Mouse (Mus musculus) MEL (cell line): ENCODE data around the gene Pianp. TPM values are rescaled to one million over a fixed set of nuclear protein-coding genes. Genes with fewer than 3 reads are reported as not detected.

ENCODE experiments used
- DNase-seq: peaks from one replicate; pipeline ENCODE4 v3.0.0; 2011; ENCODE audit warnings: low read depth, low spot score
- H3K27ac ChIP-seq: 2 replicates; pipeline ENCODE4 v1.5.1; 2012; ENCODE audit warnings: low read depth, mild to moderate bottlenecking, control low read depth, low read length, moderate library complexity; ENCODE audit not compliant: control insufficient read depth
- H3K27me3 ChIP-seq, 2 experiments: fragments of 150-350 bp in 1 of 2; sonication (generic) in 1 of 2; 2 replicates each; pipeline ENCODE4 v1.6.1; 2012; ENCODE audit warnings: low read length in 2 of 2, mild to moderate bottlenecking in 2 of 2, improper control_type of control experiment in 1 of 2, moderate library complexity in 1 of 2; ENCODE audit not compliant: insufficient read depth in 2 of 2, control insufficient read depth in 1 of 2
- H3K36me3 ChIP-seq, 2 experiments: 2 replicates each; pipeline ENCODE4 v1.6.1; 2012 to 2014; ENCODE audit warnings: low read length in 2 of 2, improper control_type of control experiment in 1 of 2, inconsistent platforms in 1 of 2, mild to moderate bottlenecking in 1 of 2; ENCODE audit not compliant: insufficient read depth in 2 of 2, control insufficient read depth in 1 of 2
- H3K4me1 ChIP-seq, 2 experiments: fragments of 150-350 bp in 1 of 2; sonication (generic) in 1 of 2; 2 replicates each; pipeline ENCODE4 v1.6.1; 2012; ENCODE audit warnings: low read length in 2 of 2, improper control_type of control experiment in 1 of 2, mild to moderate bottlenecking in 1 of 2; ENCODE audit not compliant: insufficient read depth in 2 of 2, control insufficient read depth in 1 of 2
- H3K4me3 ChIP-seq, 2 experiments: fragments of 150-350 bp in 1 of 2; sonication (generic) in 1 of 2; 2 replicates each; pipeline ENCODE4 v1.5.1; 2012; ENCODE audit warnings: low read depth in 2 of 2, low read length in 2 of 2, mild to moderate bottlenecking in 2 of 2, moderate library complexity in 2 of 2, control low read depth in 1 of 2, improper control_type of control experiment in 1 of 2; ENCODE audit not compliant: control insufficient read depth in 1 of 2, insufficient read depth in 1 of 2
- H3K79me2 ChIP-seq: 2 replicates; pipeline ENCODE4 v1.6.1; 2012; ENCODE audit warnings: mild to moderate bottlenecking, low read length, moderate library complexity; ENCODE audit not compliant: control insufficient read depth, poor library complexity, insufficient read depth
- H3K9ac ChIP-seq: 2 replicates; pipeline ENCODE4 v1.6.1; 2012; ENCODE audit warnings: low read depth, mild to moderate bottlenecking, control low read depth, low read length, moderate library complexity; ENCODE audit not compliant: control insufficient read depth, poor library complexity, severe bottlenecking
- H3K9me3 ChIP-seq: fragments of 150-350 bp; sonication (generic); replicated peaks from 2 replicates; pipeline ENCODE4 v1.6.1; 2012; ENCODE audit warnings: mild to moderate bottlenecking, low read length, improper control_type of control experiment, moderate library complexity; ENCODE audit not compliant: insufficient read depth
- BHLHE40 ChIP-seq: IDR thresholded peaks from 2 replicates; pipeline ENCODE4 v1.6.1; 2012; ENCODE audit warnings: low read depth, mild to moderate bottlenecking, inconsistent platforms, low read length, improper control_type of control experiment, borderline replicate concordance
- CHD1 ChIP-seq: IDR thresholded peaks from 2 replicates; pipeline ENCODE4 v1.6.1; 2012; ENCODE audit warnings: low read depth, mild to moderate bottlenecking, inconsistent platforms, low read length, improper control_type of control experiment
- CHD2 ChIP-seq: IDR thresholded peaks from 2 replicates; pipeline ENCODE4 v1.6.1; 2011; ENCODE audit warnings: low read length, improper control_type of control experiment
- CTCF ChIP-seq, 3 experiments: IDR thresholded peaks in 2 of 3; conservative IDR thresholded peaks in 1 of 3; 2 replicates each; pipeline ENCODE4 v1.5.1; 2011 to 2012; ENCODE audit warnings: low read length in 3 of 3, low read depth in 2 of 3, mild to moderate bottlenecking in 2 of 3, improper control_type of control experiment in 1 of 3, inconsistent platforms in 1 of 3, mixed read lengths in 1 of 3, moderate library complexity in 1 of 3; ENCODE audit not compliant: control insufficient read depth in 1 of 3, insufficient read depth in 1 of 3, poor library complexity in 1 of 3, severe bottlenecking in 1 of 3
- E2F4 ChIP-seq: IDR thresholded peaks from 2 replicates; pipeline ENCODE4 v1.6.1; 2011; ENCODE audit warnings: low read depth, low read length, improper control_type of control experiment, borderline replicate concordance
- ELF1 ChIP-seq: IDR thresholded peaks from 2 replicates; pipeline ENCODE4 v1.6.1; 2014; ENCODE audit warnings: low read depth, mild to moderate bottlenecking, inconsistent platforms, low read length, improper control_type of control experiment, moderate library complexity
- EP300 ChIP-seq, 2 experiments: IDR thresholded peaks; 2 replicates each; pipeline ENCODE4 v1.6.1; 2011; ENCODE audit warnings: improper control_type of control experiment in 2 of 2, low read length in 2 of 2, low read depth in 1 of 2, mild to moderate bottlenecking in 1 of 2
- ETS1 ChIP-seq: IDR thresholded peaks from 2 replicates; pipeline ENCODE4 v1.6.1; 2012; ENCODE audit warnings: low read depth, mild to moderate bottlenecking, inconsistent platforms, low read length, improper control_type of control experiment, moderate library complexity
- GABPA ChIP-seq: IDR thresholded peaks from 2 replicates; pipeline ENCODE4 v1.6.1; 2012; ENCODE audit warnings: low read depth, mild to moderate bottlenecking, inconsistent platforms, low read length, improper control_type of control experiment, moderate library complexity
- HCFC1 ChIP-seq: IDR thresholded peaks from 2 replicates; pipeline ENCODE4 v1.6.1; 2012; ENCODE audit warnings: low read depth, mild to moderate bottlenecking, inconsistent platforms, low read length, improper control_type of control experiment, moderate library complexity
- JUND ChIP-seq: IDR thresholded peaks from 2 replicates; pipeline ENCODE4 v1.6.1; 2011; ENCODE audit warnings: low read depth, mild to moderate bottlenecking, improper control_type of control experiment, low read length
- KAT2A ChIP-seq: conservative IDR thresholded peaks from 2 replicates; pipeline ENCODE4 v1.6.1; 2012; ENCODE audit warnings: low read depth, low read length, improper control_type of control experiment, inconsistent platforms
- MAX ChIP-seq: IDR thresholded peaks from 2 replicates; pipeline ENCODE4 v1.6.1; 2011; ENCODE audit warnings: low read length, improper control_type of control experiment
- MAZ ChIP-seq: IDR thresholded peaks from 2 replicates; pipeline ENCODE4 v1.6.1; 2012; ENCODE audit warnings: low read depth, mild to moderate bottlenecking, inconsistent platforms, low read length, improper control_type of control experiment
- MYB ChIP-seq: IDR thresholded peaks from 2 replicates; pipeline ENCODE4 v1.6.1; 2011; ENCODE audit warnings: mild to moderate bottlenecking, low read depth, low read length, improper control_type of control experiment
- NELFE ChIP-seq: IDR thresholded peaks from 2 replicates; pipeline ENCODE4 v1.6.1; 2011; ENCODE audit warnings: low read depth, low read length, improper control_type of control experiment
- NRF1 ChIP-seq: IDR thresholded peaks from 2 replicates; pipeline ENCODE4 v1.6.1; 2014; ENCODE audit warnings: low read depth, mild to moderate bottlenecking, inconsistent platforms, low read length, improper control_type of control experiment, moderate library complexity; ENCODE audit not compliant: poor library complexity, insufficient read depth, severe bottlenecking
- POLR2AphosphoS2 ChIP-seq: IDR thresholded peaks from 2 replicates; pipeline ENCODE4 v1.6.1; 2011; ENCODE audit warnings: low read length, improper control_type of control experiment
- POLR2AphosphoS5 ChIP-seq: IDR thresholded peaks from 2 replicates; pipeline ENCODE4 v1.6.1; 2012; ENCODE audit warnings: low read depth, borderline replicate concordance, mild to moderate bottlenecking, inconsistent platforms, low read length, moderate library complexity, mixed read lengths
- RAD21 ChIP-seq: IDR thresholded peaks from 2 replicates; pipeline ENCODE4 v1.6.1; 2011; ENCODE audit warnings: mild to moderate bottlenecking, low read depth, low read length, improper control_type of control experiment
- RCOR1 ChIP-seq: IDR thresholded peaks from 2 replicates; pipeline ENCODE4 v1.6.1; 2012; ENCODE audit warnings: low read depth, mild to moderate bottlenecking, inconsistent platforms, low read length, improper control_type of control experiment
- SIN3A ChIP-seq: IDR thresholded peaks from 2 replicates; pipeline ENCODE4 v1.6.1; 2012; ENCODE audit warnings: low read length, improper control_type of control experiment, inconsistent platforms
- TAL1 ChIP-seq: IDR thresholded peaks from 2 replicates; pipeline ENCODE4 v1.6.1; 2012; ENCODE audit warnings: mild to moderate bottlenecking, inconsistent platforms, low read length, moderate library complexity, mixed read lengths
- TBP ChIP-seq: IDR thresholded peaks from 2 replicates; pipeline ENCODE4 v1.8.0; 2011; ENCODE audit warnings: low read depth, low read length, improper control_type of control experiment
- TCF12 ChIP-seq: IDR thresholded peaks from 2 replicates; pipeline ENCODE4 v1.6.1; 2014; ENCODE audit warnings: low read depth, mild to moderate bottlenecking, inconsistent platforms, low read length, improper control_type of control experiment, moderate library complexity
- UBTF ChIP-seq: IDR thresholded peaks from 2 replicates; pipeline ENCODE4 v1.6.1; 2012; ENCODE audit warnings: low read depth, mild to moderate bottlenecking, inconsistent platforms, low read length, improper control_type of control experiment, moderate library complexity, borderline replicate concordance; ENCODE audit not compliant: insufficient read depth
- USF1 ChIP-seq: IDR thresholded peaks from 2 replicates; pipeline ENCODE4 v1.6.1; 2014; ENCODE audit warnings: low read depth, mild to moderate bottlenecking, inconsistent platforms, low read length, improper control_type of control experiment, moderate library complexity
- USF2 ChIP-seq, 2 experiments: IDR thresholded peaks; 2 replicates each; pipeline ENCODE4 v1.6.1; 2011 to 2012; ENCODE audit warnings: improper control_type of control experiment in 2 of 2, low read length in 2 of 2, borderline replicate concordance in 1 of 2, inconsistent platforms in 1 of 2, low read depth in 1 of 2, mild to moderate bottlenecking in 1 of 2; ENCODE audit not compliant: insufficient read depth in 1 of 2
- ZC3H11A ChIP-seq: IDR thresholded peaks from 2 replicates; pipeline ENCODE4 v1.6.1; 2012; ENCODE audit warnings: low read depth, mild to moderate bottlenecking, inconsistent platforms, low read length, improper control_type of control experiment
- ZKSCAN1 ChIP-seq: IDR thresholded peaks from 2 replicates; pipeline ENCODE4 v1.6.1; 2012; ENCODE audit warnings: low read depth, mild to moderate bottlenecking, inconsistent platforms, low read length, improper control_type of control experiment, moderate library complexity
- ZMIZ1 ChIP-seq: IDR thresholded peaks from 2 replicates; pipeline ENCODE4 v1.6.1; 2012; ENCODE audit warnings: low read depth, mild to moderate bottlenecking, inconsistent platforms, low read length, improper control_type of control experiment, moderate library complexity
- ZNF384 ChIP-seq: IDR thresholded peaks from 2 replicates; pipeline ENCODE4 v1.6.1; 2012; ENCODE audit warnings: low read depth, mild to moderate bottlenecking, inconsistent platforms, low read length, improper control_type of control experiment
- polyA plus RNA-seq, 2 experiments: library from polyadenylated mRNA; stranded (reverse) in 1 of 2; unstranded in 1 of 2; fragments of >175 nt in 1 of 2; fragments of >200 nt in 1 of 2; gene quantifications; 2 replicates each; pipeline versions ENCODE4 v1.2.1 to v1.2.4; 2012; ENCODE audit warnings: low replicate concordance in 2 of 2, low read depth in 1 of 2; ENCODE audit not compliant: insufficient read length in 2 of 2, insufficient read depth in 1 of 2, missing spikeins in 1 of 2
- total RNA-seq: library from RNA; depleted of rRNA; stranded (reverse); fragments of 300-350 nt; gene quantifications from 2 replicates; pipeline ENCODE4 v1.2.3, GENCODE M21; 2012

The Pianp gene
- total and polyA plus RNA-seq, 3 experiments: 0.19 to 5.5 TPM; not detected in 1

- no peak for TF ChIP-seq USF2 (IDR thresholded peaks at IDR 0.05; ENCODE audit: borderline replicate concordance in 1 of 2, insufficient read depth in 1 of 2, low read depth in 1 of 2, low read length in 2 of 2)
- no peak for TF ChIP-seq KAT2A
- peak; percentile 86 for TF ChIP-seq JUND
- no peak for TF ChIP-seq RAD21
- no peak for TF ChIP-seq ZMIZ1
- TF ChIP-seq USF1: no peak
- TF ChIP-seq TCF12: no peak
- no peak for TF ChIP-seq CTCF (IDR thresholded peaks at IDR 0.05 in 2 of 3, conservative IDR thresholded peaks at IDR 0.05 in 1 of 3; ENCODE audit: control insufficient read depth in 1 of 3, insufficient read depth in 1 of 3, low read depth in 2 of 3, low read length in 3 of 3, poor library complexity in 1 of 3, severe bottlenecking in 1 of 3)
- TF ChIP-seq ZC3H11A: no peak
- peak; percentile 13; the same call in 1 of the 2 replicates for TF ChIP-seq RCOR1
- no peak for TF ChIP-seq NELFE
- peak; percentile 80 for TF ChIP-seq ZNF384
- peak; percentile 75; the same call in 1 of the 2 replicates for TF ChIP-seq ETS1
- no peak for TF ChIP-seq CHD2
These were observed 44.6 kb downstream of the Pianp start (continued) for GRCm38 (mm10) chr6:125041047-125041446.

- peak; percentile 82 for DNase-seq
- H3K9me3 ChIP-seq: no peaks in the 10 kb centered on the region
- TF ChIP-seq MAX: no peak
- TF ChIP-seq HCFC1: 0 out of 2 replicates have a peak, but pooled peaks have one; percentile 44
- TF ChIP-seq SIN3A: peak; percentile 52
- TF ChIP-seq KAT2A: no peak
- no peak for TF ChIP-seq MAZ
- TF ChIP-seq TCF12: peak; percentile 80
- no peak for TF ChIP-seq ZC3H11A
- TF ChIP-seq POLR2AphosphoS5: no peak
- TF ChIP-seq UBTF: no peak
- peak; percentile 53; the same call in 1 of the 2 replicates for TF ChIP-seq RCOR1
- no peak for TF ChIP-seq USF2 (IDR thresholded peaks at IDR 0.05; ENCODE audit: borderline replicate concordance in 1 of 2, insufficient read depth in 1 of 2, low read depth in 1 of 2, low read length in 2 of 2)
- TF ChIP-seq TAL1: peak; percentile 78
- peak; percentile 87 for TF ChIP-seq TBP
- TF ChIP-seq USF1: no peak
- no peak for TF ChIP-seq NRF1
- peak; percentile 45; the same call in 1 of the 2 replicates for TF ChIP-seq ELF1
- TF ChIP-seq POLR2AphosphoS2: peak; percentile 28; the same call in 1 of the 2 replicates
- no peak for TF ChIP-seq RAD21
- peak; percentile 85 to 89 for TF ChIP-seq EP300 (IDR thresholded peaks at IDR 0.05; ENCODE audit: low read depth in 1 of 2, low read length in 2 of 2)
- TF ChIP-seq GABPA: no peak
- TF ChIP-seq E2F4: no peak
- TF ChIP-seq MYB: 0 out of 2 replicates have a peak, but pooled peaks have one; percentile 27
- no peak for TF ChIP-seq CHD1
- TF ChIP-seq NELFE: no peak
- no peak for TF ChIP-seq BHLHE40
- no peak for TF ChIP-seq ZNF384
- TF ChIP-seq ZKSCAN1: no peak
- TF ChIP-seq CHD2: no peak
- TF ChIP-seq CTCF (IDR thresholded peaks at IDR 0.05 in 2 of 3, conservative IDR thresholded peaks at IDR 0.05 in 1 of 3; ENCODE audit: control insufficient read depth in 1 of 3, insufficient read depth in 1 of 3, low read depth in 2 of 3, low read length in 3 of 3, poor library complexity in 1 of 3, severe bottlenecking in 1 of 3): no peak
These were observed 45.6 kb downstream of the Pianp start for GRCm38 (mm10) chr6:125042081-125042480.

More at GRCm38 (mm10) chr6:125042081-125042480, 45.6 kb downstream of the Pianp start:
- H3K79me2 ChIP-seq: peaks cover 5% of the 10 kb centered on the region; the same call in 1 of the 2 replicates
- H3K4me3 ChIP-seq: peak overlapping the region; percentile 14 to 20; a peak in 1 of 4 replicates
- H3K27ac ChIP-seq: peak overlapping the region; percentile 88
- peaks cover 0 to 22% of the 10 kb centered on the region in 2 experiments; a peak in 3 of 4 replicates for H3K36me3 ChIP-seq
- peak overlapping the region; percentile 43 for H3K9ac ChIP-seq
- H3K27me3 ChIP-seq: no peaks in the 10 kb centered on the region
- H3K4me1 ChIP-seq: peaks cover 13 to 18% of the 10 kb centered on the region in 2 experiments
